Mouse (Mus musculus) lung, embryonic 15.5 days (tissue): ENCODE measurements around the gene Zdhhc18. TPM values are rescaled to one million over a fixed set of nuclear protein-coding genes. Genes with fewer than 3 reads are reported as not detected.

Source experiments
- ATAC-seq: fragments of 200-750 bp; cut with Nextera tagmentation; 2 replicates; pipeline ENCODE4 v1.8.0; 2017; ENCODE audit warnings: moderate number of reproducible peaks, borderline replicate concordance; ENCODE audit not compliant: low FRiP score, low TSS enrichment; ENCODE audit errors: extremely low read depth
- H3K27ac ChIP-seq: fragments of 300-500 bp; sonication (generic); 2 replicates; pipeline ENCODE4 v1.5.1; 2015; ENCODE audit warnings: moderate library complexity, mild to moderate bottlenecking, inconsistent platforms
- H3K27me3 ChIP-seq: fragments of 300-500 bp; sonication (generic); 2 replicates; pipeline ENCODE4 v1.6.1; 2015; ENCODE audit warnings: inconsistent platforms
- H3K36me3 ChIP-seq: fragments of 300-500 bp; sonication (generic); 2 replicates; pipeline ENCODE4 v1.6.1; 2015; ENCODE audit warnings: inconsistent platforms
- H3K4me1 ChIP-seq: fragments of 300-500 bp; sonication (generic); 2 replicates; pipeline ENCODE4 v1.6.1; 2015; ENCODE audit warnings: inconsistent platforms
- H3K4me2 ChIP-seq: fragments of 300-500 bp; sonication (generic); 2 replicates; pipeline ENCODE4 v1.6.1; 2015; ENCODE audit warnings: inconsistent platforms, mild to moderate bottlenecking, moderate library complexity
- H3K4me3 ChIP-seq: fragments of 300-500 bp; sonication (generic); 2 replicates; pipeline ENCODE4 v1.5.1; 2015; ENCODE audit warnings: mild to moderate bottlenecking, inconsistent platforms
- H3K9ac ChIP-seq: fragments of 300-500 bp; sonication (generic); 2 replicates; pipeline ENCODE4 v1.6.1; 2015; ENCODE audit warnings: inconsistent platforms
- H3K9me3 ChIP-seq: fragments of 300-500 bp; sonication (generic); 2 replicates; pipeline ENCODE4 v1.6.1; 2016; ENCODE audit warnings: inconsistent platforms
- WGBS: fragments of 180-500 bp; shearing (Covaris S2); methylation state at CpG from one replicate; pipeline ENCODE4 v1.1.7; 2015; 5-methylcytosine and 5-hydroxymethylcytosine counted together
- polyA plus RNA-seq: library from polyadenylated mRNA; unstranded; fragments of >200 nt; fragmentation: Nextera tagmentation; extraction: Ambion mirVana; gene quantifications from 2 replicates; pipeline ENCODE4 v1.2.1, GENCODE M21; 2015

Zdhhc18 gene
- polyA plus RNA-seq, result 6.2 and 7.7 TPM in 2 replicates

- Histone ChIP-seq H3K9me3 (no peaks in the 10 kb centered on the region), H3K4me1 (0 out of 2 replicates have a peak, but pooled peaks cover 3% of the 10 kb centered on the region), H3K27ac (peak within 1 kb of the TSS; percentile 49; the same call in 1 of the 2 replicates), H3K4me3 (peak within 1 kb of the TSS; percentile 28), H3K4me2 (peak within 1 kb of the TSS; percentile 48), H3K9ac (no peak within 1 kb of the TSS), H3K36me3 (no peaks in the 10 kb centered on the region), H3K27me3 (no peaks in the 10 kb centered on the region)
- no peak for ATAC-seq
- 38% methylated on average over 7 of the region's 7 CpGs for WGBS
These were observed at the start of gene Zdhhc18 for GRCm38 (mm10) chr4:133649989-133650699. Gene Zdhhc18 (minus strand): TSS chr4:133650154.

GRCm38 (mm10) chr4:133695363-133695762 lies 45.4 kb upstream of the Zdhhc18 start:
- no peak overlapping the region for H3K27ac ChIP-seq
- H3K27me3 ChIP-seq, result no peaks in the 10 kb centered on the region
- no peaks in the 10 kb centered on the region for H3K9me3 ChIP-seq
- peaks cover 10% of the 10 kb centered on the region; the same call in 1 of the 2 replicates for H3K4me1 ChIP-seq
- no peak overlapping the region for H3K4me3 ChIP-seq
- H3K36me3 ChIP-seq, result peaks cover 67% of the 10 kb centered on the region
- no peak overlapping the region for H3K4me2 ChIP-seq
- no peak overlapping the region for H3K9ac ChIP-seq
- 84% methylated on average over 3 of the region's 3 CpGs for WGBS
- no peak for ATAC-seq

DNA sequence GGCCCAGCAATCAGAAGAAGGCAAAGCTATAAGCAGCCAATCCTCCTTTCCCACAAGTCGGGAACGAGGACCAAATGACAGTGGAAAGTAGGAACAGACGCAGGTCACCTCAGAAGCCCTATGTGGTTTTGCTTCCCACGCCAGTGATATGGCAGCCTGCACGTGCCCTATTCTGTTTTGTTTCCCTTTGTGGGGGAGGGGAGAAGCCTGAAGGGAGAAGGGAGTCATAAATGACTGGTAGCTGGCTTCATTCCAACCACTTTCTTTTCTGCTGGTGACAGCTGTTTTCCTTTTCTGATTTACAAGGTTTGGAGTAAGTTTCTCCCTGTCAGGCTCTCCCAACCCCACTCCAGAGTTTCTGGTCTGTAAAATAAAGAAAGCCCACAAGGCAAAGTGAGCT lies 40.3 kb upstream of the Zdhhc18 start:
- no peak for ATAC-seq
- H3K9ac ChIP-seq, result no peak overlapping the region
- H3K27me3 ChIP-seq, result no peaks in the 10 kb centered on the region
- H3K9me3 ChIP-seq, result no peaks in the 10 kb centered on the region
- WGBS, result 21% methylated on average over 5 of the region's 5 CpGs
- H3K36me3 ChIP-seq, result peaks cover 92% of the 10 kb centered on the region
- H3K4me1 ChIP-seq, result peaks cover 28% of the 10 kb centered on the region
- 0 out of 2 replicates have a peak overlapping the region, but pooled peaks have one; percentile 3 for H3K27ac ChIP-seq
- H3K4me2 ChIP-seq, result no peak overlapping the region
- no peak overlapping the region for H3K4me3 ChIP-seq

DNA sequence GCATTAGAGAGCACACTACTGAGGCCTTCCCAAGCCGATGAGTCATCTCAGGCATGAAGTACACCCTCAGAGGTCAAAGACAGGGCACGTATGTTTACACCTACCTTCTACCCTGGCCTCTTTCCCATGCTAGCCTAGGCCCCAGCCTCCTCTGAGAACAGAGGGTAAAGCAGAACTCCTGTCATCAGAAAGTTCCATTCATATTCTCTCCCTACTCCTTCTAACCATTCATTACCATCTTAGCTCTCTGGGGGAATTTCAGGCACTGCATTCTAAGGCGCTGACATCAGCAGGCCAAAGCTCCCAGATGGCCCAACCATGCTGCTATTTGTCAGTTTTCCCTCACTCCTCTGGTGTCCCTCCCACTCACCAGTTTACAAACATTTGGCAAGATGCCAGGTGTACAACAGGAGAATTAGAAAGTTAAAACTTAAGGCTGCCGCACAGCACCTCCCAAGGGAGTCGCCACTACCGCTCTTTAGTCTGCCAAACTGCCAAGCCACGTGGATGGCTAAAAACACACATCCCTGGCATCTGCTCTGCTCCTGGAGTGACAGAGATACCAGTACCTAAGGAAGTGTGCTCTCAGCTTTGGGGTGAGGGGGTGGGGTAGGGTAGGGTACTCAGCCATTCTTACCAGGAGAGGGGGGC lies 38.6 kb upstream of the Zdhhc18 start:
- no peak overlapping the region for H3K9ac ChIP-seq
- H3K4me3 ChIP-seq, result no peak overlapping the region
- peaks cover 28% of the 10 kb centered on the region for H3K4me1 ChIP-seq
- H3K9me3 ChIP-seq, result no peaks in the 10 kb centered on the region
- 42% methylated on average over 7 of the region's 7 CpGs for WGBS
- peaks cover 92% of the 10 kb centered on the region for H3K36me3 ChIP-seq
- H3K27me3 ChIP-seq, result no peaks in the 10 kb centered on the region
- ATAC-seq, result no peak
- no peak overlapping the region for H3K4me2 ChIP-seq
- H3K27ac ChIP-seq, result no peak overlapping the region

GRCm38 (mm10) chr4:133687126-133687525 lies 37.2 kb upstream of the Zdhhc18 start:
- H3K4me2 ChIP-seq, result no peak overlapping the region
- peaks cover 28% of the 10 kb centered on the region for H3K4me1 ChIP-seq
- ATAC-seq, result no peak
- no peaks in the 10 kb centered on the region for H3K9me3 ChIP-seq
- H3K9ac ChIP-seq, result no peak overlapping the region
- 78% methylated on average over 5 of the region's 5 CpGs for WGBS
- H3K4me3 ChIP-seq, result no peak overlapping the region
- H3K27ac ChIP-seq, result no peak overlapping the region
- no peaks in the 10 kb centered on the region for H3K27me3 ChIP-seq
- H3K36me3 ChIP-seq, result peaks cover 92% of the 10 kb centered on the region

DNA sequence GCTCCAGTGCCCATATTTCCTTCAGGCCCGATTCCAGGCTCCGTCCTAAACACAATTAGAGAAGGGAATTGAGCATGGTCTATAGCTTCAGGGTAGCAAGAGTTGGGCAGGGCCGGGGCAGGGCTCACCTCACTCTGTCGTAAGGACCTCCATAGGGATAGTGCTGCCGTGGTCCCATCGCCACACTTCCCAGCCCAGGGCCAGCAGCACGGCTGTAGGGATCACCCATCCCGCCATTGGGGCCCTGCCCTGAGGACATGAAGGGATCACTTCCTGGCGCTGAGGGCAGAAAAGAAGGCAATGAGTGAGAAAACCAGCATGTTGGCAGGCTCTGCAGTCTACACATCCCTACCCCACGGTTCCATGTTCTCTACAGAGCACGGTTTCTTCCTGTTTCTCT lies 36.6 kb upstream of the Zdhhc18 start:
- H3K4me1 ChIP-seq, result peaks cover 28% of the 10 kb centered on the region
- H3K4me2 ChIP-seq, result no peak overlapping the region
- H3K9ac ChIP-seq, result no peak overlapping the region
- no peaks in the 10 kb centered on the region for H3K27me3 ChIP-seq
- no peak for ATAC-seq
- no peak overlapping the region for H3K4me3 ChIP-seq
- WGBS, result 87% methylated on average over 11 of the region's 11 CpGs
- no peak overlapping the region for H3K27ac ChIP-seq
- no peaks in the 10 kb centered on the region for H3K9me3 ChIP-seq
- peaks cover 92% of the 10 kb centered on the region for H3K36me3 ChIP-seq

- Histone ChIP-seq H3K9ac (no peak overlapping the region), H3K4me2 (no peak overlapping the region), H3K27me3 (no peaks in the 10 kb centered on the region), H3K9me3 (no peaks in the 10 kb centered on the region), H3K4me3 (no peak overlapping the region), H3K4me1 (peaks cover 20% of the 10 kb centered on the region), H3K27ac (no peak overlapping the region), H3K36me3 (peaks cover 69% of the 10 kb centered on the region)
- ATAC-seq, result no peak
- 83% methylated on average over 14 of the region's 14 CpGs for WGBS
These were observed 30.3 kb upstream of the Zdhhc18 start for GRCm38 (mm10) chr4:133680206-133680786.

- Histone ChIP-seq H3K4me2 (no peak overlapping the region), H3K4me3 (no peak overlapping the region), H3K4me1 (peaks cover 27% of the 10 kb centered on the region), H3K9me3 (no peaks in the 10 kb centered on the region), H3K27ac (no peak overlapping the region), H3K9ac (no peak overlapping the region), H3K36me3 (peaks cover 63% of the 10 kb centered on the region), H3K27me3 (no peaks in the 10 kb centered on the region)
- WGBS, result 71% methylated on average over 7 of the region's 7 CpGs
- ATAC-seq, result no peak
These were observed 29.7 kb upstream of the Zdhhc18 start for GRCm38 (mm10) chr4:133679629-133680028.

DNA sequence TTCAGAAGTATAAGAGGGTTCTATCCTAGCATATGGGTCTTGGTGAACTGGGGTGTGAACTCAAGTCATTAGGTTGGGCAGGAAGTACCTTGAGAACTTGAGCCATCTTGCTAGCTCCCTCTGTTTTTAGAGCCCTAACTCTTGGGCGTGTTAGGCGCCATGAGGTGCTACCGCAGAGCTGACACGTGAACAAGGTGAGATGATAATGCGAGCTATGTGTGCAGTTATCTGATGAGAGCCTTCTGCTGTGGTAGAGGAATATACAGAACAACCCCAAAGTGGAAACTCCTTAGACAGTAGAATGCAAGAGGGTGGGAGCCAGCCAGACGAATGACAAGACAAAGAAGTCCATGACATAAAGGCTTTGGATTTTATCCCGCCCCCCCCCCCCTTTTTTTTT lies 27.3 kb upstream of the Zdhhc18 start:
- Histone ChIP-seq H3K9me3 (no peaks in the 10 kb centered on the region), H3K4me1 (peaks cover 41% of the 10 kb centered on the region), H3K27me3 (no peaks in the 10 kb centered on the region), H3K27ac (no peak overlapping the region), H3K9ac (no peak overlapping the region), H3K4me3 (no peak overlapping the region), H3K4me2 (no peak overlapping the region), H3K36me3 (peaks cover 39% of the 10 kb centered on the region)
- ATAC-seq, result no peak
- WGBS, result 67% methylated on average over 7 of the region's 7 CpGs

DNA sequence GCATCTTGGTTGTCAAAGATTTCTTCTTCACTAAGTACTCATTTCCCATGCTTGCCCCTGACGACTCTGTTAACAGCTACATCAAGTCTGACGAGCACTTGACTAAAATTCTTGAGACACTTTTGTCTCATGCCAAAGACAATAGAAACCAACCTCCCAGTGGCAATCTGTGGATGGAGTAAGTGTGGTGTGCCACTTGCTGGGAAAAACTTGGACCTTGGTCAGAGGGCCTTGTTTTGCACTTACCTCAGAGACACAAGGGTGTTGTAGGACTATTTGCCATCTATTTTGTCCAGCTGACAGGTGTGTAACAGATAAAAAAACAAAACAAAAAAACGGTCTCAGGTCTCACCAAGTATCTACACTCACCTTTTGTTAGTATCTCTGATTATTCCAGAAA lies 26.2 kb upstream of the Zdhhc18 start:
- peak overlapping the region; percentile 84 for H3K27ac ChIP-seq
- H3K9ac ChIP-seq, result no peak overlapping the region
- WGBS, result 13% methylated on average over 3 of the region's 3 CpGs
- H3K4me1 ChIP-seq, result peaks cover 47% of the 10 kb centered on the region
- peak overlapping the region; percentile 37 for H3K4me2 ChIP-seq
- peaks cover 28% of the 10 kb centered on the region for H3K36me3 ChIP-seq
- no peaks in the 10 kb centered on the region for H3K27me3 ChIP-seq
- no peaks in the 10 kb centered on the region for H3K9me3 ChIP-seq
- ATAC-seq, result no peak
- H3K4me3 ChIP-seq, result no peak overlapping the region

- ATAC-seq, result peak; percentile 50
- H3K9me3 ChIP-seq, result no peaks in the 10 kb centered on the region
- H3K36me3 ChIP-seq, result peaks cover 22% of the 10 kb centered on the region
- WGBS, result 0% methylated on average over 5 of the region's 5 CpGs
- H3K9ac ChIP-seq, result no peak overlapping the region
- no peaks in the 10 kb centered on the region for H3K27me3 ChIP-seq
- H3K4me3 ChIP-seq, result no peak overlapping the region
- peak overlapping the region; percentile 37 for H3K4me2 ChIP-seq
- peak overlapping the region; percentile 100 for H3K27ac ChIP-seq
- peaks cover 51% of the 10 kb centered on the region for H3K4me1 ChIP-seq
These were observed 25.7 kb upstream of the Zdhhc18 start for GRCm38 (mm10) chr4:133675594-133676016.

- 45% methylated on average over 8 of the region's 8 CpGs for WGBS
- Histone ChIP-seq H3K9me3 (no peaks in the 10 kb centered on the region), H3K4me3 (peak overlapping the region; percentile 11; the same call in 1 of the 2 replicates), H3K36me3 (peaks cover 9% of the 10 kb centered on the region), H3K4me2 (peak overlapping the region; percentile 73), H3K4me1 (peaks cover 64% of the 10 kb centered on the region), H3K27ac (peak overlapping the region; percentile 100), H3K27me3 (no peaks in the 10 kb centered on the region), H3K9ac (no peak overlapping the region)
- ATAC-seq, result no peak
These were observed 24.4 kb upstream of the Zdhhc18 start for GRCm38 (mm10) chr4:133674331-133674695.
